Mouse (Mus musculus) CH12.LX (cell line): ENCODE data around the gene Cd86. TPM values are rescaled to one million over a fixed set of nuclear protein-coding genes. Genes with fewer than 3 reads are reported as not detected.

Source experiments
- DNase-seq: peaks from one replicate; pipeline ENCODE4 v3.0.0-alpha.2; 2013; ENCODE audit errors: extremely low read depth
- H3K27ac ChIP-seq: 2 replicates; pipeline ENCODE4 v1.5.1; 2012; ENCODE audit warnings: low read depth, mild to moderate bottlenecking, control low read depth, moderate library complexity; ENCODE audit not compliant: insufficient read depth
- H3K27me3 ChIP-seq: replicated peaks from 2 replicates; pipeline ENCODE3; 2012; ENCODE audit warnings: inconsistent platforms
- H3K36me3 ChIP-seq, 2 experiments: replicated peaks in 1 of 2; 2 replicates each; pipeline versions ENCODE3 to v1.6.1; 2012; ENCODE audit warnings: inconsistent platforms in 1 of 2, low read length in 1 of 2, mild to moderate bottlenecking in 1 of 2, mixed read lengths in 1 of 2, moderate library complexity in 1 of 2; ENCODE audit not compliant: control insufficient read depth in 1 of 2, insufficient read depth in 1 of 2
- H3K4me1 ChIP-seq, 2 experiments: 2 replicates each; pipeline ENCODE4 v1.6.1; 2012; ENCODE audit warnings: inconsistent platforms in 1 of 2, moderate library complexity in 1 of 2; ENCODE audit not compliant: insufficient read depth in 2 of 2, control insufficient read depth in 1 of 2
- H3K4me2 ChIP-seq: 2 replicates; pipeline ENCODE4 v1.6.1; 2012; ENCODE audit warnings: low read depth, mild to moderate bottlenecking, control low read depth; ENCODE audit not compliant: poor library complexity, insufficient read depth, severe bottlenecking
- H3K4me3 ChIP-seq, 3 experiments: fragments of 150-350 bp in 1 of 3; sonication (generic) in 1 of 3; replicated peaks in 1 of 3; 2 replicates each; pipeline versions ENCODE3 to v1.5.1; 2011 to 2012; ENCODE audit warnings: low read depth in 2 of 3, low read length in 2 of 3, mild to moderate bottlenecking in 2 of 3, moderate library complexity in 2 of 3, control low read depth in 1 of 3, improper control_type of control experiment in 1 of 3, inconsistent platforms in 1 of 3, mixed read lengths in 1 of 3; ENCODE audit not compliant: poor library complexity in 1 of 3
- H3K79me2 ChIP-seq: replicated peaks from 2 replicates; pipeline ENCODE4 v1.6.1; 2012; ENCODE audit warnings: mild to moderate bottlenecking, moderate library complexity; ENCODE audit not compliant: control insufficient read depth, poor library complexity, insufficient read depth, severe bottlenecking; ENCODE audit errors: extremely low read depth
- H3K9ac ChIP-seq: 2 replicates; pipeline ENCODE4 v1.6.1; 2012; ENCODE audit warnings: low read depth, mild to moderate bottlenecking, control low read depth, moderate library complexity; ENCODE audit not compliant: insufficient read depth
- H3K9me3 ChIP-seq: replicated peaks from 2 replicates; pipeline ENCODE3; 2012; ENCODE audit warnings: low read length, inconsistent platforms, mixed read lengths
- BHLHE40 ChIP-seq: IDR thresholded peaks from 2 replicates; pipeline ENCODE4 v1.6.1; 2011; ENCODE audit warnings: mild to moderate bottlenecking, low read depth, low read length, improper control_type of control experiment
- CHD1 ChIP-seq: IDR thresholded peaks from 2 replicates; pipeline ENCODE4 v1.6.1; 2012; ENCODE audit warnings: low read depth, low read length, improper control_type of control experiment, inconsistent platforms
- ELF1 ChIP-seq: IDR thresholded peaks from 2 replicates; pipeline ENCODE4 v1.6.1; 2014; ENCODE audit warnings: low read depth, mild to moderate bottlenecking, inconsistent platforms, low read length, improper control_type of control experiment
- EP300 ChIP-seq: IDR thresholded peaks from 2 replicates; pipeline ENCODE4 v1.6.1; 2011; ENCODE audit warnings: low read length, improper control_type of control experiment
- ETS1 ChIP-seq: conservative IDR thresholded peaks from 2 replicates; pipeline ENCODE4 v1.6.1; 2012; ENCODE audit warnings: low read depth, mild to moderate bottlenecking, inconsistent platforms, low read length, improper control_type of control experiment, moderate library complexity
- GABPA ChIP-seq: IDR thresholded peaks from 2 replicates; pipeline ENCODE4 v1.6.1; 2012; ENCODE audit warnings: low read depth, low read length, improper control_type of control experiment, inconsistent platforms; ENCODE audit not compliant: insufficient replicate concordance
- IRF4 ChIP-seq: IDR thresholded peaks from 2 replicates; pipeline ENCODE4 v1.6.1; 2014; ENCODE audit warnings: low read depth, mild to moderate bottlenecking, inconsistent platforms, low read length, improper control_type of control experiment
- JUND ChIP-seq: conservative IDR thresholded peaks from 2 replicates; pipeline ENCODE4 v1.6.1; 2011; ENCODE audit warnings: low read depth, low read length, improper control_type of control experiment
- MAFK ChIP-seq: IDR thresholded peaks from 2 replicates; pipeline ENCODE4 v1.6.1; 2011; ENCODE audit warnings: low read length, improper control_type of control experiment; ENCODE audit not compliant: insufficient replicate concordance
- MAX ChIP-seq: IDR thresholded peaks from 2 replicates; pipeline ENCODE4 v1.6.1; 2011; ENCODE audit warnings: low read length, improper control_type of control experiment
- MEF2A ChIP-seq: IDR thresholded peaks from 2 replicates; pipeline ENCODE4 v1.6.1; 2014; ENCODE audit warnings: low read depth, mild to moderate bottlenecking, inconsistent platforms, low read length, improper control_type of control experiment, borderline replicate concordance
- MXI1 ChIP-seq: IDR thresholded peaks from 2 replicates; pipeline ENCODE4 v1.6.1; 2011; ENCODE audit warnings: mild to moderate bottlenecking, low read depth, low read length, improper control_type of control experiment
- PAX5 ChIP-seq: IDR thresholded peaks from 2 replicates; pipeline ENCODE4 v1.6.1; 2012; ENCODE audit warnings: low read length, inconsistent platforms, mixed read lengths
- RAD21 ChIP-seq: IDR thresholded peaks from 2 replicates; pipeline ENCODE4 v1.6.1; 2011; ENCODE audit warnings: low read depth, mild to moderate bottlenecking, low read length, improper control_type of control experiment, moderate library complexity
- RCOR1 ChIP-seq: conservative IDR thresholded peaks from 2 replicates; pipeline ENCODE4 v1.6.1; 2012; ENCODE audit warnings: low read depth, mild to moderate bottlenecking, inconsistent platforms, low read length, improper control_type of control experiment
- SIN3A ChIP-seq: IDR thresholded peaks from 2 replicates; pipeline ENCODE4 v1.6.1; 2012; ENCODE audit warnings: low read length, improper control_type of control experiment, inconsistent platforms
- TBP ChIP-seq: conservative IDR thresholded peaks from 2 replicates; pipeline ENCODE4 v1.6.1; 2011; ENCODE audit warnings: low read depth, low read length, improper control_type of control experiment
- TCF12 ChIP-seq: IDR thresholded peaks from 2 replicates; pipeline ENCODE4 v1.6.1; 2014; ENCODE audit warnings: low read depth, mild to moderate bottlenecking, inconsistent platforms, low read length, improper control_type of control experiment
- UBTF ChIP-seq: IDR thresholded peaks from 2 replicates; pipeline ENCODE4 v1.6.1; 2012; ENCODE audit warnings: low read depth, mild to moderate bottlenecking, inconsistent platforms, low read length, improper control_type of control experiment, moderate library complexity
- USF2 ChIP-seq: conservative IDR thresholded peaks from 2 replicates; pipeline ENCODE4 v1.6.1; 2011; ENCODE audit warnings: low read depth, low read length, improper control_type of control experiment
- ZKSCAN1 ChIP-seq: IDR thresholded peaks from 2 replicates; pipeline ENCODE4 v1.6.1; 2012; ENCODE audit warnings: low read depth, inconsistent platforms, low read length, improper control_type of control experiment, borderline replicate concordance
- ZMIZ1 ChIP-seq: IDR thresholded peaks from 2 replicates; pipeline ENCODE4 v1.6.1; 2012; ENCODE audit warnings: low read depth, mild to moderate bottlenecking, inconsistent platforms, low read length, improper control_type of control experiment
- dilution Hi-C: fragments of 300-500 bp; cut with MboI; formaldehyde crosslinking; loops from 2 replicates; pipeline ENCODE4 v1.14.3; 2020; ENCODE audit warnings: low sequenced_read_pairs; ENCODE audit not compliant: extremely low pct_unique_long_range_greater_than_20kb, extremely low pct_ligation_motif_present
- in situ Hi-C: fragments of 300-500 bp; cut with MboI; formaldehyde crosslinking; loops from 3 replicates; pipeline ENCODE4 v1.14.3; 2019; ENCODE audit warnings: low sequenced_read_pairs, low pct_ligation_motif_present, low pct_unique_long_range_greater_than_20kb, mixed read lengths
- polyA plus RNA-seq: library from polyadenylated mRNA; unstranded; fragments of >175 nt; gene quantifications from 2 replicates; pipeline ENCODE4 v1.2.1, GENCODE M21; 2012; ENCODE audit warnings: low read depth; ENCODE audit not compliant: insufficient read length
- total RNA-seq, 2 experiments: library from RNA; depleted of rRNA; stranded (reverse); fragments of 300-350 nt in 1 of 2; fragments of >200 nt in 1 of 2; gene quantifications; 2 replicates each; pipeline ENCODE4 v1.2.3; 2012 to 2014

Gene Cd86
- total and polyA plus RNA-seq, 3 experiments: 102 to 191 (median 113) TPM

DNA sequence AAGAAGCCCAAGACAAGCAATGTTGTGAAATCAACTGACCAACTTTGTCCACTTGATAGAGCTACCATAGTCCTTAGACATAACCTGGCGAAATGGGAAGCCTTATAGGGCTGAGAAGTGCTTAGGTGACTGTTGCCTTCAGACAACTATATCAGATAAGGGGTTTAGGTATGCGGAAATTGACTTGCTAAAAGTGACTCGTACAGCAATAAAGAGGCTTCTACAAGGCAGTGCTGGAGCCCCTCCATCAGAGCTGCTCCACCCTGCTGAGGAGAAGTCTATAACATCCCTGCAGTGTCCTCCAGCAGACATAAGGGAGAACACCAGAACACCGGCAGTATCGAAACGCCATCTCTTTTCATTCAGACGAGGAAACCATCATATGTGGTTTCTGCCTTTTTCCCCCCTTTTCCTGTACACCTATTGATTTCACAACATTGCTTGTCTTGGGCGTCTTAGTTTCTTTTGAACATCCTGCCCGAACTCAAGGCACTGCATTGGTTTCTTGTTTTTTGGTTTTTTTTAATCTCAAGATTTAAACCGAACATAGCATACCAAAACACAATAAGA lies 652 bp upstream of the Cd86 start:
- Histone ChIP-seq H3K9me3 (no peaks in the 10 kb centered on the region), H3K9ac (peak overlapping the region; percentile 73), H3K27me3 (no peaks in the 10 kb centered on the region), H3K27ac (peak overlapping the region; percentile 25; the same call in 1 of the 2 replicates), H3K36me3 (no peaks in the 10 kb centered on the region), H3K79me2 (peaks cover 8% of the 10 kb centered on the region), H3K4me3 (no peak overlapping the region), H3K4me2 (peak overlapping the region; percentile 84), H3K4me1 (peaks cover 33 to 73% of the 10 kb centered on the region in 2 experiments)
- dilution Hi-C loops (no loop called here), in situ Hi-C loops (no loop called here)
- no peak for DNase-seq
- no peak for TF ChIP-seq ZKSCAN1
- no peak for TF ChIP-seq PAX5
- TF ChIP-seq TCF12: no peak
- TF ChIP-seq SIN3A: no peak; the same call in 1 of the 2 replicates
- TF ChIP-seq ZMIZ1: no peak
- TF ChIP-seq UBTF: no peak; the same call in 1 of the 2 replicates
- no peak for TF ChIP-seq GABPA
- no peak for TF ChIP-seq USF2
- TF ChIP-seq ELF1: no peak
- no peak for TF ChIP-seq MAX
- TF ChIP-seq CHD1: no peak
- no peak for TF ChIP-seq EP300
- TF ChIP-seq TBP: no peak

DNA sequence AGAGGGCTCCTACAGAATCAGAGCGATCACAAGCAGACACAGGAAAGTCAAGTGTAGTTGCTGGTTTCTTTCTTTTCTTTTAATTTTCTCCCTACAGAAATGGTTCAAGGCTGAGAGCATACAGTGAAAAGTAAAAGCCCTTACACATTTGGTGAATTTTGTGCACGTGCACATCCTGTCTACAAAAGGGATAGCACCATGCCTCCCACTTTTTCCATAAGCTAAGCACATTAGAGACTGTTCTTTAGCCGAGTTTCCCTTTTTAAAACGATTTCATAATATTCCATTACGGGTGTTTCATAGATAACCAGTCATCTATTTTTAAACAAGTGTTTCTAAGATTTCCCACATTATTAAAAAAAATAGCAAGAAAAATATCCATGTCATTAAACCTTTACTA lies 2.4 kb downstream of the Cd86 start:
- dilution Hi-C loops (no loop called here), in situ Hi-C loops (no loop called here)
- Histone ChIP-seq H3K79me2 (peaks cover 13% of the 10 kb centered on the region), H3K4me2 (peak overlapping the region; percentile 79), H3K4me1 (peaks cover 23 to 55% of the 10 kb centered on the region in 2 experiments), H3K9me3 (no peaks in the 10 kb centered on the region), H3K9ac (no peak overlapping the region), H3K4me3 (no peak overlapping the region), H3K36me3 (peaks cover 0 to 11% of the 10 kb centered on the region in 2 experiments), H3K27ac (no peak overlapping the region), H3K27me3 (no peaks in the 10 kb centered on the region)
- DNase-seq: no peak
- TF ChIP-seq EP300 (peak; percentile 72), MXI1 (no peak), RCOR1 (peak; percentile 72; the same call in 1 of the 2 replicates), MAX (peak; percentile 71), JUND (0 out of 2 replicates have a peak, but pooled peaks have one; percentile 27), RAD21 (no peak), MEF2A (peak; percentile 77), CHD1 (no peak), BHLHE40 (peak; percentile 98), ZMIZ1 (no peak), ETS1 (peak; percentile 90), IRF4 (peak; percentile 63), MAFK (0 out of 2 replicates have a peak, but pooled peaks have one; percentile 42)
